Mouse (Mus musculus) thymus, adult 2 months (tissue): ENCODE measurements around the gene Ide.

ENCODE experiments used
- CTCF ChIP-seq: fragments of 200-500 bp; IDR thresholded peaks from 2 replicates; pipeline ENCODE4 v1.5.1; 2012; ENCODE audit warnings: mild to moderate bottlenecking, control low read depth, low read length, moderate library complexity, borderline replicate concordance; ENCODE audit not compliant: control insufficient read depth, poor library complexity, insufficient read depth; ENCODE audit errors: extremely low read depth
- POLR2A ChIP-seq: fragments of 200-500 bp; IDR thresholded peaks from 2 replicates; pipeline ENCODE4 v1.6.1; 2012; ENCODE audit warnings: mild to moderate bottlenecking, low read length, control low read depth, moderate library complexity; ENCODE audit not compliant: control insufficient read depth, poor library complexity, insufficient read depth; ENCODE audit errors: extremely low read depth

GRCm38 (mm10) chr19:37262389-37262788 is 75.3 kb downstream of the Ide start:
- TF ChIP-seq POLR2A = no peak
- no peak for TF ChIP-seq CTCF
